Mouse (Mus musculus): Measurements from ENCODE around the gene Rbmxl1.

The Rbmxl1 gene

GRCm38 (mm10) chr8:78493031-78493430 is 15.7 kb downstream of the Rbmxl1 start:
- DNase-seq (ENCODE audit: low spot score): no peak

GRCm38 (mm10) chr8:78489733-78490132 is 19.0 kb downstream of the Rbmxl1 start:
- DNase-seq (ENCODE audit: low spot score): no peak

GRCm38 (mm10) chr8:78477051-78477829 is 31.5 kb downstream of the Rbmxl1 start:
- DNase-seq (ENCODE audit: low spot score): no peak

GRCm38 (mm10) chr8:78467889-78468288 is 40.8 kb downstream of the Rbmxl1 start:
- no peak for DNase-seq (ENCODE audit: low spot score)

GRCm38 (mm10) chr8:78463941-78464340 is 44.8 kb downstream of the Rbmxl1 start:
- DNase-seq (ENCODE audit: low spot score): no peak

- no peak for DNase-seq (ENCODE audit: low spot score)
Observed at GRCm38 (mm10) chr8:78456441-78456840, 52.3 kb downstream of the Rbmxl1 start.
